Mouse (Mus musculus) heart, embryonic 13.5 days (tissue): ENCODE results near the gene Mrpl23. TPM values are rescaled to one million over a fixed set of nuclear protein-coding genes. Genes with fewer than 3 reads are reported as not detected.

ENCODE experiments used
- ATAC-seq: fragments of 200-750 bp; cut with Nextera tagmentation; 2 replicates; pipeline ENCODE4 v1.8.0; 2017; ENCODE audit warnings: moderate TSS enrichment; ENCODE audit not compliant: insufficient number of reproducible peaks, low FRiP score, low TSS enrichment; ENCODE audit errors: extremely low read depth
- H3K27ac ChIP-seq: fragments of 300-500 bp; sonication (generic); replicated peaks from 2 replicates; pipeline ENCODE4 v1.5.1; 2015; ENCODE audit warnings: moderate library complexity, mild to moderate bottlenecking, inconsistent platforms
- H3K27me3 ChIP-seq: fragments of 300-500 bp; sonication (generic); replicated peaks from 2 replicates; pipeline ENCODE4 v1.6.1; 2015; ENCODE audit warnings: mild to moderate bottlenecking, inconsistent platforms
- H3K36me3 ChIP-seq: fragments of 300-500 bp; sonication (generic); 2 replicates; pipeline ENCODE4 v1.6.1; 2015; ENCODE audit warnings: mild to moderate bottlenecking, inconsistent platforms
- H3K4me1 ChIP-seq: fragments of 300-500 bp; sonication (generic); 2 replicates; pipeline ENCODE4 v1.6.1; 2015; ENCODE audit warnings: inconsistent platforms
- H3K4me2 ChIP-seq: fragments of 300-500 bp; sonication (generic); 2 replicates; pipeline ENCODE4 v1.6.1; 2015; ENCODE audit warnings: inconsistent platforms, mild to moderate bottlenecking, moderate library complexity
- H3K4me3 ChIP-seq: fragments of 300-500 bp; sonication (generic); 2 replicates; pipeline ENCODE4 v1.5.1; 2015; ENCODE audit warnings: moderate library complexity, mild to moderate bottlenecking, inconsistent platforms
- H3K9ac ChIP-seq: fragments of 300-500 bp; sonication (generic); 2 replicates; pipeline ENCODE4 v1.6.1; 2015; ENCODE audit warnings: inconsistent platforms, mild to moderate bottlenecking, moderate library complexity
- H3K9me3 ChIP-seq: fragments of 300-500 bp; sonication (generic); 2 replicates; pipeline ENCODE4 v1.6.1; 2016; ENCODE audit warnings: inconsistent platforms
- WGBS: fragments of 180-500 bp; shearing (Covaris S2); methylation state at CpG from one replicate; pipeline ENCODE4 v1.1.7; 2015; ENCODE audit warnings: mixed read lengths; 5-methylcytosine and 5-hydroxymethylcytosine counted together
- polyA plus RNA-seq: library from polyadenylated mRNA; unstranded; fragments of >200 nt; fragmentation: Nextera tagmentation; extraction: Ambion mirVana; gene quantifications from 2 replicates; pipeline ENCODE4 v1.2.1, GENCODE M21; 2015

The Mrpl23 gene
- polyA plus RNA-seq, 1 experiment from 2014 or later = 17.7 TPM

GRCm38 (mm10) chr7:142499010-142499721 lies 33.3 kb upstream of the Mrpl23 start:
- no peak overlapping the region for H3K4me2 ChIP-seq
- no peak for ATAC-seq
- 30% methylated on average over 5 of the region's 5 CpGs for WGBS
- no peaks in the 10 kb centered on the region for H3K27me3 ChIP-seq
- no peak overlapping the region for H3K9ac ChIP-seq
- no peaks in the 10 kb centered on the region for H3K9me3 ChIP-seq
- peaks cover 6% of the 10 kb centered on the region; the same call in 1 of the 2 replicates for H3K36me3 ChIP-seq
- no peak overlapping the region for H3K4me3 ChIP-seq
- peaks cover 22% of the 10 kb centered on the region for H3K4me1 ChIP-seq
- peak overlapping the region; percentile 63 for H3K27ac ChIP-seq

- Histone ChIP-seq H3K27me3 (no peaks in the 10 kb centered on the region), H3K36me3 (no peaks in the 10 kb centered on the region), H3K27ac (peak overlapping the region; percentile 63), H3K9me3 (no peaks in the 10 kb centered on the region), H3K4me3 (no peak overlapping the region), H3K4me1 (peaks cover 22% of the 10 kb centered on the region), H3K4me2 (no peak overlapping the region), H3K9ac (no peak overlapping the region)
- no peak for ATAC-seq
- WGBS = 57% methylated on average over 1 of the region's 1 CpGs
Measured at GRCm38 (mm10) chr7:142500032-142500431, 32.5 kb upstream of the Mrpl23 start.

GRCm38 (mm10) chr7:142503206-142503605 lies 29.3 kb upstream of the Mrpl23 start:
- whole genome bisulfite sequencing = 75% methylated on average over 4 of the region's 4 CpGs
- Histone ChIP-seq H3K4me2 (no peak overlapping the region), H3K36me3 (no peaks in the 10 kb centered on the region), H3K4me3 (no peak overlapping the region), H3K9me3 (no peaks in the 10 kb centered on the region), H3K9ac (no peak overlapping the region), H3K27ac (no peak overlapping the region), H3K27me3 (no peaks in the 10 kb centered on the region), H3K4me1 (peaks cover 42% of the 10 kb centered on the region)
- ATAC-seq = no peak

GRCm38 (mm10) chr7:142505942-142506341 lies 26.5 kb upstream of the Mrpl23 start:
- H3K4me1 ChIP-seq = peaks cover 43% of the 10 kb centered on the region
- H3K4me2 ChIP-seq = no peak overlapping the region
- H3K27ac ChIP-seq = no peak overlapping the region; the same call in 1 of the 2 replicates
- 19% methylated on average over 2 of the region's 2 CpGs for WGBS
- H3K36me3 ChIP-seq = no peaks in the 10 kb centered on the region
- H3K9ac ChIP-seq = peak overlapping the region; percentile 26
- H3K4me3 ChIP-seq = no peak overlapping the region
- H3K9me3 ChIP-seq = no peaks in the 10 kb centered on the region
- no peak for ATAC-seq
- H3K27me3 ChIP-seq = no peaks in the 10 kb centered on the region

- H3K4me3 ChIP-seq = no peak overlapping the region
- no peak for ATAC-seq
- H3K4me1 ChIP-seq = peaks cover 45% of the 10 kb centered on the region
- no peak overlapping the region for H3K4me2 ChIP-seq
- peak overlapping the region; percentile 26; the same call in 1 of the 2 replicates for H3K9ac ChIP-seq
- 44% methylated on average over 4 of the region's 4 CpGs for WGBS
- no peaks in the 10 kb centered on the region for H3K9me3 ChIP-seq
- no peaks in the 10 kb centered on the region for H3K36me3 ChIP-seq
- H3K27me3 ChIP-seq = no peaks in the 10 kb centered on the region
- H3K27ac ChIP-seq = peak overlapping the region; percentile 13; the same call in 1 of the 2 replicates
Measured at GRCm38 (mm10) chr7:142506501-142506900, 26.0 kb upstream of the Mrpl23 start.

GRCm38 (mm10) chr7:142507453-142507852 lies 25.0 kb upstream of the Mrpl23 start:
- ATAC-seq = no peak
- Histone ChIP-seq H3K9me3 (no peaks in the 10 kb centered on the region), H3K4me2 (no peak overlapping the region), H3K4me3 (no peak overlapping the region), H3K27me3 (no peaks in the 10 kb centered on the region), H3K36me3 (no peaks in the 10 kb centered on the region), H3K4me1 (peaks cover 45% of the 10 kb centered on the region), H3K9ac (no peak overlapping the region), H3K27ac (no peak overlapping the region)
- WGBS = 90% methylated on average over 9 of the region's 9 CpGs

- Histone ChIP-seq H3K4me3 (no peak overlapping the region), H3K27ac (peak overlapping the region; percentile 83), H3K9me3 (no peaks in the 10 kb centered on the region), H3K27me3 (no peaks in the 10 kb centered on the region), H3K4me1 (peaks cover 45% of the 10 kb centered on the region), H3K4me2 (no peak overlapping the region), H3K36me3 (no peaks in the 10 kb centered on the region), H3K9ac (peak overlapping the region; percentile 60)
- WGBS = 51% methylated on average over 14 of the region's 14 CpGs
- ATAC-seq = no peak
Measured at GRCm38 (mm10) chr7:142509518-142509917, 23.0 kb upstream of the Mrpl23 start.

GRCm38 (mm10) chr7:142510021-142510777 lies 22.3 kb upstream of the Mrpl23 start:
- Histone ChIP-seq H3K9me3 (no peaks in the 10 kb centered on the region), H3K4me2 (0 out of 2 replicates have a peak overlapping the region, but pooled peaks have one; percentile 3), H3K9ac (peak overlapping the region; percentile 60), H3K4me3 (no peak overlapping the region), H3K27me3 (no peaks in the 10 kb centered on the region), H3K36me3 (no peaks in the 10 kb centered on the region), H3K4me1 (peaks cover 45% of the 10 kb centered on the region), H3K27ac (peak overlapping the region; percentile 83)
- 21% methylated on average over 12 of the region's 12 CpGs for WGBS
- no peak for ATAC-seq

GRCm38 (mm10) chr7:142514048-142514447 lies 18.4 kb upstream of the Mrpl23 start:
- ATAC-seq = no peak
- Histone ChIP-seq H3K4me2 (no peak overlapping the region), H3K36me3 (no peaks in the 10 kb centered on the region), H3K4me3 (no peak overlapping the region), H3K9ac (no peak overlapping the region), H3K4me1 (peaks cover 50% of the 10 kb centered on the region), H3K27ac (no peak overlapping the region), H3K9me3 (no peaks in the 10 kb centered on the region), H3K27me3 (no peaks in the 10 kb centered on the region)
- WGBS = 73% methylated on average over 4 of the region's 4 CpGs

- H3K27ac ChIP-seq = peak overlapping the region; percentile 86
- 42% methylated on average over 21 of the region's 21 CpGs for WGBS
- H3K9me3 ChIP-seq = no peaks in the 10 kb centered on the region
- peak; percentile 24; the same call in 1 of the 2 replicates for ATAC-seq
- no peaks in the 10 kb centered on the region for H3K27me3 ChIP-seq
- no peaks in the 10 kb centered on the region for H3K36me3 ChIP-seq
- H3K9ac ChIP-seq = peak overlapping the region; percentile 72
- H3K4me3 ChIP-seq = no peak overlapping the region
- H3K4me1 ChIP-seq = peaks cover 41% of the 10 kb centered on the region
- H3K4me2 ChIP-seq = peak overlapping the region; percentile 46
Measured at GRCm38 (mm10) chr7:142516221-142516978, 16.1 kb upstream of the Mrpl23 start.

- H3K4me2 ChIP-seq = no peak overlapping the region
- no peak for ATAC-seq
- no peaks in the 10 kb centered on the region for H3K27me3 ChIP-seq
- H3K36me3 ChIP-seq = no peaks in the 10 kb centered on the region
- H3K4me3 ChIP-seq = no peak overlapping the region
- no peak overlapping the region for H3K9ac ChIP-seq
- H3K27ac ChIP-seq = peak overlapping the region; percentile 86
- peaks cover 44% of the 10 kb centered on the region for H3K4me1 ChIP-seq
- H3K9me3 ChIP-seq = no peaks in the 10 kb centered on the region
- WGBS = 13% methylated on average over 3 of the region's 3 CpGs
Measured at GRCm38 (mm10) chr7:142517531-142517930, 15.0 kb upstream of the Mrpl23 start.
